Mouse (Mus musculus) liver, adult 2 months (tissue): ENCODE measurements around the gene Rtcb. TPM values are rescaled to one million over a fixed set of nuclear protein-coding genes. Genes with fewer than 3 reads are reported as not detected.
A peak's percentile ranks its signal among the peaks of the same experiment; 100 is the strongest.

Experiments
- DNase-seq: peaks from one replicate; pipeline ENCODE4 v3.0.0-alpha.2; 2011; ENCODE audit warnings: low read depth, low spot score; ENCODE audit errors: extremely low read depth
- H3K27ac ChIP-seq: fragments of 200-500 bp; replicated peaks from 2 replicates; pipeline ENCODE4 v1.5.1; 2012; ENCODE audit warnings: low read depth, mild to moderate bottlenecking, control low read depth, inconsistent platforms, low read length; ENCODE audit not compliant: insufficient read depth
- H3K27me3 ChIP-seq: fragments of 200-500 bp; 2 replicates; pipeline ENCODE4 v1.6.1; 2012; ENCODE audit warnings: mild to moderate bottlenecking, moderate library complexity, low read length, inconsistent platforms; ENCODE audit not compliant: control insufficient read depth, insufficient read depth
- H3K36me3 ChIP-seq: fragments of 200-500 bp; 2 replicates; pipeline ENCODE4 v1.6.1; 2012; ENCODE audit warnings: low read length, inconsistent platforms; ENCODE audit not compliant: control insufficient read depth, insufficient read depth
- H3K4me1 ChIP-seq: fragments of 200-500 bp; 2 replicates; pipeline ENCODE4 v1.6.1; 2011; ENCODE audit warnings: low read length; ENCODE audit not compliant: control insufficient read depth, insufficient read depth
- H3K4me3 ChIP-seq: fragments of 200-500 bp; 2 replicates; pipeline ENCODE4 v1.5.1; 2011; ENCODE audit warnings: low read depth, mild to moderate bottlenecking, control low read depth, low read length, moderate library complexity; ENCODE audit not compliant: insufficient read depth
- H3K79me2 ChIP-seq: fragments of 200-500 bp; 2 replicates; pipeline ENCODE4 v1.6.1; 2012; ENCODE audit warnings: inconsistent platforms, mild to moderate bottlenecking, low read length, moderate library complexity; ENCODE audit not compliant: control insufficient read depth, insufficient read depth
- H3K9ac ChIP-seq: fragments of 200-500 bp; 2 replicates; pipeline ENCODE4 v1.6.1; 2012; ENCODE audit warnings: low read depth, mild to moderate bottlenecking, control low read depth, inconsistent platforms, low read length
- CTCF ChIP-seq: fragments of 200-500 bp; IDR thresholded peaks from 2 replicates; pipeline ENCODE4 v1.5.1; 2011; ENCODE audit warnings: low read depth, low read length, control low read depth
- POLR2A ChIP-seq: fragments of 200-500 bp; IDR thresholded peaks from 2 replicates; pipeline ENCODE4 v1.6.1; 2011; ENCODE audit warnings: low read length, control low read depth; ENCODE audit not compliant: insufficient read depth; ENCODE audit errors: extremely low read depth
- WGBS: fragments of 180-500 bp; shearing (Covaris S2); methylation state at CpG from one replicate; pipeline ENCODE4 v1.1.7; 2018; 5-methylcytosine and 5-hydroxymethylcytosine counted together
- polyA plus RNA-seq: library from polyadenylated mRNA; depleted of rRNA; stranded (reverse); fragments of >200 nt; gene quantifications from 2 replicates; pipeline ENCODE4 v1.2.3, GENCODE M21; 2012; rRNA removed
- total RNA-seq: library from RNA; depleted of rRNA; stranded (reverse); fragments of >200 nt; gene quantifications from 2 replicates; pipeline ENCODE4 v1.2.3, GENCODE M21; 2014; rRNA removed

Rtcb gene
- total RNA-seq (64.8 and 71.1 TPM in 2 replicates), polyA plus RNA-seq (31.4 and 32.7 TPM in 2 replicates)

GRCm38 (mm10) chr10:85957464-85957950, at the start of gene Rtcb:
Gene Rtcb, minus strand, starts transcription at chr10:85957823.
- Histone ChIP-seq H3K4me1 (peaks cover 8% of the 10 kb centered on the region; the same call in 1 of the 2 replicates), H3K27ac (peak within 1 kb of the TSS; percentile 67), H3K9ac (peak within 1 kb of the TSS; percentile 97), H3K27me3 (no peaks in the 10 kb centered on the region), H3K36me3 (peaks cover 6% of the 10 kb centered on the region), H3K79me2 (peaks cover 9% of the 10 kb centered on the region; the same call in 1 of the 2 replicates), H3K4me3 (peak within 1 kb of the TSS; percentile 98)
- TF ChIP-seq POLR2A (no peak), CTCF (no peak)
- DNase-seq = peak; percentile 87
- WGBS = under 1% methylated on average over 38 of the region's 38 CpGs

- H3K4me1 ChIP-seq = no peaks in the 10 kb centered on the region
- H3K27ac ChIP-seq = no peak overlapping the region
- no peak overlapping the region for H3K9ac ChIP-seq
- TF ChIP-seq POLR2A (no peak), CTCF (no peak)
- no peak for DNase-seq
- H3K79me2 ChIP-seq = no peaks in the 10 kb centered on the region
- H3K4me3 ChIP-seq = no peak overlapping the region
- no peaks in the 10 kb centered on the region for H3K36me3 ChIP-seq
- no peaks in the 10 kb centered on the region for H3K27me3 ChIP-seq
- WGBS = 82% methylated on average over 5 of the region's 5 CpGs
These were observed 48.8 kb upstream of the Rtcb start for GRCm38 (mm10) chr10:86006455-86006854.

GRCm38 (mm10) chr10:86000447-86000846, 42.8 kb upstream of the Rtcb start:
- Histone ChIP-seq H3K79me2 (no peaks in the 10 kb centered on the region), H3K27ac (no peak overlapping the region), H3K27me3 (no peaks in the 10 kb centered on the region), H3K36me3 (no peaks in the 10 kb centered on the region), H3K4me3 (no peak overlapping the region), H3K9ac (no peak overlapping the region), H3K4me1 (no peaks in the 10 kb centered on the region)
- no peak for DNase-seq
- TF ChIP-seq POLR2A (no peak), CTCF (no peak)
- WGBS = 90% methylated on average over 4 of the region's 4 CpGs

- no peak overlapping the region for H3K27ac ChIP-seq
- H3K9ac ChIP-seq = no peak overlapping the region
- no peaks in the 10 kb centered on the region for H3K4me1 ChIP-seq
- 76% methylated on average over 5 of the region's 5 CpGs for WGBS
- no peaks in the 10 kb centered on the region for H3K27me3 ChIP-seq
- no peaks in the 10 kb centered on the region for H3K79me2 ChIP-seq
- H3K36me3 ChIP-seq = no peaks in the 10 kb centered on the region
- no peak overlapping the region for H3K4me3 ChIP-seq
- DNase-seq = no peak
- TF ChIP-seq CTCF = no peak
- TF ChIP-seq POLR2A = no peak
These were observed 37.0 kb upstream of the Rtcb start for GRCm38 (mm10) chr10:85994543-85995104.

- Histone ChIP-seq H3K4me3 (no peak overlapping the region), H3K79me2 (no peaks in the 10 kb centered on the region), H3K9ac (no peak overlapping the region), H3K27ac (no peak overlapping the region), H3K36me3 (no peaks in the 10 kb centered on the region), H3K27me3 (no peaks in the 10 kb centered on the region), H3K4me1 (no peaks in the 10 kb centered on the region)
- 90% methylated on average over 9 of the region's 9 CpGs for WGBS
- no peak for DNase-seq
- TF ChIP-seq POLR2A (no peak), CTCF (no peak)
These were observed 36.2 kb upstream of the Rtcb start for GRCm38 (mm10) chr10:85993836-85994235.

- H3K36me3 ChIP-seq = no peaks in the 10 kb centered on the region
- no peaks in the 10 kb centered on the region for H3K79me2 ChIP-seq
- H3K4me1 ChIP-seq = no peaks in the 10 kb centered on the region
- TF ChIP-seq POLR2A (no peak), CTCF (no peak)
- DNase-seq = no peak
- H3K27ac ChIP-seq = no peak overlapping the region
- H3K4me3 ChIP-seq = no peak overlapping the region
- 77% methylated on average over 4 of the region's 4 CpGs for WGBS
- no peak overlapping the region for H3K9ac ChIP-seq
- no peaks in the 10 kb centered on the region for H3K27me3 ChIP-seq
These were observed 34.8 kb upstream of the Rtcb start for GRCm38 (mm10) chr10:85992412-85992811.
